Mouse (Mus musculus) c-Kit-positive CD71-positive TER-119-negative erythroid progenitor cells, embryonic 14.5 days (primary cell): ENCODE measurements at regions not wholly inside any gene's neighbourhood (a gene's known extent, or its start where the extent isn't known, plus 50 kb on each side); places are given as distances from the start of the nearest gene placed in this dataset.
"Not testable (repeated sequence)": the region's sequence is repeated elsewhere in the genome, so short reads cannot be mapped to it uniquely, and the experiment has no call there.

Experiments used
- DNase-seq: peaks from one replicate; pipeline ENCODE4 v3.0.0-alpha.2; 2013; ENCODE audit warnings: low read depth

GRCm38 (mm10) chr12:117379103-117379850, 137.0 kb upstream of the Rapgef5 start:
- no peak for DNase-seq

- DNase-seq, result no peak
Measured at GRCm38 (mm10) chr12:117380836-117381235, 135.4 kb upstream of the Rapgef5 start.

DNA sequence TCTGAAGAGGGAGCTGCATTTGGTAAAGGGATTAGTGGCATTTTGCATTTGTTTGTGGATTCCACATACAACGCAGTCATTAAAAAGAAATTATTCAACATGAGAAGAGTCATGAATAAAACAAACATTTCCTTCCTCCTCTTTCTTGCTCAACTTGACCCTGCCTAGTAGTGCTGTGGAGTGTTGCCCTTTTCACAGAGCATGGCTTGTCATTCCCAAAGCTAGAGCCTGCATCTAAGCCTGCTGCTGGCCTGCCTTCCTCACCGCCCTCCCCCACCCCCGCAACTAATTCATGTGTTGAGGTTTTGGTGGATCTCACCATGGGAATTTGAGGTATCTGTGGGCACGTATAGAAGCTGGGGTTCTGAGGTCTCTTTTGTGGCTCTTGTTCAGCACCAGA, 133.6 kb upstream of the Rapgef5 start:
- not testable (repeated sequence) for DNase-seq

DNA sequence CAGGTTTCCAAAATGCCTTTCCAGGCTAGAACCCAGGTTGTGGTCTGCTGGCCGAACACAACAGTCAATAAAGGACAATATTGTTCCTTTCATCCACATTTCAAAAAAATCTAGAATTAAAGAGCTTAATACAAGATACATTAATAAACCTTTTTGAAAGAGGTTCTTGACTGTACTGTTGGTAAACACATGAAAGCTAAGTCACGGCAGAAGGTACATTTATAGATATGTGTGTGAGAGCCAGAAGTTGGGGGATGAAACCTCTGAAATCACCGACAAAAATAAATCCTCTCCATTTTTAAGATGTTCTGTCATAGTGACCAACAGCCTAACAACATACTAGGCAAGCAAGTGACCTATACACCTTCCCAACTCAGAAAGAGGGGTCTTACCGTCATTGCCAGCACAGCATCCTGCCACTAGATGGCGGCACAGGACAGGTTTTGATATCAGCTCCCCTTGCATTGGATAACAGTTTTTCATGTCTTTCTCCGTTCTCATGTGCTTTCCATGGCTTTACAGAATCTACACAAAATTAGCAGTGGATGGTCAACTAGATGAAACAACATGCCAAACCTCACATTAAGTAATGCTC, 131.1 kb upstream of the Rapgef5 start:
- DNase-seq, result peak; percentile 59

GRCm38 (mm10) chr12:117385697-117386096, 130.6 kb upstream of the Rapgef5 start:
- no peak for DNase-seq

GRCm38 (mm10) chr12:117386957-117387356, 129.3 kb upstream of the Rapgef5 start:
- no peak for DNase-seq

- DNase-seq, result no peak
Measured at GRCm38 (mm10) chr12:117389516-117390347, 126.5 kb upstream of the Rapgef5 start.

- no peak for DNase-seq
Measured at GRCm38 (mm10) chr12:117397512-117397911, 118.8 kb upstream of the Rapgef5 start.

DNA sequence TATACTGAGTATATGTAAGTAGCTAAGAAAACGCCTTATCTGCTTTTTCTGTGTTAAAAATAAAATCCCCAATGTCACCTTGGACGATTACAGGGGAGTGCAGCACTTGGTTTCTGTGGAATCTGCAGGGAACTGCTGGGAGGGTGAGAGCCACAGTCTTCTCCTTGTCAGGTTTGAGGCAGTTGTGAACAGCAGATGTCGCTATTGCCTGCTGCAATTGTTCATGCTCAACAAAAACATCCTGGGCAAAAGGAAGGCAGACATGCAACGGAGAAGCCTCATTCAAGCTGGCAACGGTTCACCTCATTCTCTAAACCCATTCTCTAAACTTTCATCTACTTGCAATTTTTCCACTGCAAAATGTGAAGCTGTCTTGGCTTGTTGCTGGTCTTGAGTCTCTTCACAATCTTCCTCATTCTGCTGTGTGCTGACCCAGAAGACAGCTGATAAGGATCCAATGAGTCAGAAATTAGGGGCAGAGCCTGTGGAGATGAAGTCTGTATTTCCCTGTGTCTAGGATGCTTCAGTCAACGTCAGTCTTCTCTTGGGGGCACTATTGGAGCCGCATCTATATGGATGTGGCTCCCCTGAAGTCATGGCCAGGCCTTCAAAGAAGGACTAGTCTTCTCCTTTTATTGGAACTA, 112.6 kb upstream of the Rapgef5 start:
- no peak for DNase-seq

DNA sequence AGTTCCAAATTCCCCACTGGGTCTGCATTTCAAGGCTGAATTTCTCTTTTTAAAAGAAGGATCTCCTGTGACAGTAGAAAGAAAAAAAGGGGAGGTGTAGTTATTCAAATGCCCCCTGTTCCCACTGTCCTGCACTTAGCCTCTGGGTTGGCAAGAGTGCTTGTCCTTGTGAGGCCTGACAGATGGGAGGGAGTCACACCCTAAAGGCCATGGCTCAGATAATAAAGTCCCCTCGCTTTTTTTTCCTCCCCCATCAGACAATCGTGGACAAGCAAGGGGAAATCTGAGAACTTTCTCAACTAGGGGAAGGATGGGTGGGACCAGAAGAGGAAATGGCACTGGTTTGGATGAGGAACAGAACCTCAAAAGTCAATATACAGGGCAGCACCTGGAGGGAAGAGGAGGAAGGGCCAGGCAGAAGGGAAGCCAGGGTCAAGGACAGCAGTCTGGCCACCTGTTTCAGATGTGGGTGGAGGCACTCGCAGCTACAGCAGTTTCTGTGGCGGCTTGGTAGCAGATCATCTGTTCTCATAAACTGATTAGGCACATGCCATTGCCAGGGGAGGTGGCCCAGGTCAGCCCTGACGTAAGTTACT, 112.0 kb upstream of the Rapgef5 start:
- DNase-seq, result no peak

GRCm38 (mm10) chr12:117406832-117407231, 109.4 kb upstream of the Rapgef5 start:
- no peak for DNase-seq

GRCm38 (mm10) chr12:117410604-117411003, 105.7 kb upstream of the Rapgef5 start:
- DNase-seq, result no peak

- DNase-seq, result no peak
Measured at GRCm38 (mm10) chr12:117412257-117412656, 104.0 kb upstream of the Rapgef5 start.

DNA sequence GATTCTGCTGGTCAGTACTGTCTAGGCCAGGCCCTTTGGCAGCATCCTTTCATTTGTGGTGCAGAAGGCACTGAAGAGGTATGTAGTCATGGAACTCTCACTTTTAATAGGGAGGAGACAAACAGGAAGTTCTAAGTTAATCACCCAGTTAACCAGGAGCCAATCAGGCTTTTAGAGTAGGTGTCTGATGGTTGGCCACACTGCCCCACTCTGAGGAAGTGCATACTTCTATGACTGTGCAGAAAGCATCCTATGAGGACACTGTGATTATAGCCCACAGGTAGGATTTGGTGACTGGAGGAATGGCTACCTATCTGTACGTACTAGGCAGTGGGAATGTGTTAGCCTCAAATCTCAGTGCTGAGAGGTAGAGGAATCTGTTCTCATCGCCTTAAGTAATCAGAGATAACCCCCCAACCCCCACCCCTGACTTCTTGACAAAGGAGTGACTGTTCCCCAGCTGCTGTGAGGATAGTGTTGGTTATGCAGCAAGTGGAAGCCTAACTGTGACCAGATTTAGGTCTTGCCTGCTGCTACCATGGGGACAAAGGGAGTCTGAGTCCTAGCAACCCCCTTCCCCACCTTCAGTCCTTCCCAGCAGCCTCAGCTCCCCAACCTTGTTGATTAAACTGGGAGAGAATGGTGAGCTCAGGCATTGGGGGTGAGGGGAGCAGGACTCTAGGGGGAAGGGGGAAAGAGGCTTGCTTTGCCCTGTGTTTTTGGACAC, 103.3 kb upstream of the Rapgef5 start:
- no peak for DNase-seq

DNA sequence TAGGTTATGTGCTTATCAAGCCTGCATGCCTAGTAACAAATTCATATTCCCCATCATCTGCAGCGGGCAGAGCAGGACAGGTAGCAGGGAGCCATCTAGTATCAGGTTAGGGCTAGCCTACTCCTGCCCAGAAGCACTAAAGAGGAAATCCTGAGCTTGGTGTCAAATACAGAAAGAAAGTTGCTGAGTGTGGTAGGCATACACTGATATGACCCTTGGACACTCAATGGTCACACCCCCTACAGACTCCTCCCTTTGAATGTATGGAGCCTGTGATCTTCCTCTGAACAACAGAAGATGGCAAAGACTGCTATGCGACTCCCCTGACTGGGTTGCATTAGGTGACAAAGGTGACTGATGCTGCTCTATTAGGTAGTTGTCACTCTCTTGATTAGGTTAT, 102.3 kb upstream of the Rapgef5 start:
- no peak for DNase-seq

DNA sequence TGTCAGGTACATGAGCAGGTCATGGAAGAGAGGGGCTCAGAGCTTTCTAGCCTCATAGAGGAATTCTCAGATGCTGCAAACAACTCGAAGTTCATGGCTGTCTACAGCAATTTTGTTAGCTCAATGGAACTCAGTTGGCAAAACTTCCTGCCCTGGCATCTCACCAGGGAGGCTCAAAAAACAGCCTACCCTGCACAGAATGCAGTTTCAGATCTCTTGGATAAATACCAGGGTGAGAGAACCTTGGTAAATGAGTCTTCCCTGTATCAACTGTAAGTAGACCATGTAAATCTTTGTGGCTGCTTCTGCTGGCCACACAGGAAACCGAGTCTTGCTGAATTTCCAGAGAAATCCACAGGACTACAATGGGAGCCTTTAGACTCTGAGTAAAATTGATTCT, 101.1 kb upstream of the Rapgef5 start:
- no peak for DNase-seq

DNA sequence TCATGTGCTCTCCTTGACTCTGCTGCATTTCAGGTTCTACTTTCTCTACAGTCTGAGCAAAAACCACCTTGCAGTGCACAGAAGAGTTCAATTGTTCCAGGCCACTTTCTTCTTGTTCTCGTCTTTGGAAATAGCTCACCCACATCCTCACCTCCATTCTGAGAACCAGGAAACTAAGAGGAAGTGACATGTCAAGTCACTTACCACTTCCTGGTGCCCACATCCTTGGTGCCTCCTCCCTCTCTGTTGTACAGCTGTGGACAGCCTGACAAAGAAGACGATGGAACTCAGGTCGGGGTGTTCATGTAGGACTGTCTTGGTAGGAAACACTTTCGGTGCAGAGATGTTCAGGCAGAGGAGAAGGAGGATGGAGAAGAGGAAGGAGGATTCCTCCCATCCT, 98.3 kb upstream of the Rapgef5 start:
- DNase-seq, result no peak

DNA sequence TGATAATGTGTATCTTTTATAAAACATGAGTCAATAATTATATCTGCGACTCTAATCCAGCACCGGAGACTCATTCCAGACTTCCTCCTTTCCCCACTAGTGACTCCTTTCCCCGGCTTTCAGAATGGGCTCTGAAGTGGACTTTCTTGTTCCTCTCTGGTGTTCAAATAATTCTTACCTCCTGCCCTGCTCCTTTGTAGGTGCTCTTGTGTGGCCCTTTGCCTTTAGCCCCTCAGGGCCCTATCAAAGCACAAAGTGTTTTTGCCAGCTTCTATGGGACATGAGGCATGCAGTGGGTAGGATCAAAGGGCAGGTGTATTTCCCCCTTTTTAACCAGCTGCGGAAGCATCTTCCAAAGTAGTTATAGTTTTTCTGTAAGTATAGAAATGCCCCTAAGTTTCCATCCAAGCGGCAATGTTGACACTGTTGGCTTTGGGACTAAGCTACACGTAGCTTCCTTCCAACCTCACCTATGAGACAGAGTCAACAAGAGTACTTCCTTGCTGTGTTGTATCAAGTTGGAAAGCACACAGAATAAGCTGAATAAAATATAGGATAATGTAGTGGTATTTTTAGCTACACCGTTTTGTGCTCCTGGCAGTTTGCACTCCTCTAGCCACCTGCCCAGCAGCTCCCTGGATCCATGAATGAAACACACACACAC, 93.8 kb upstream of the Rapgef5 start:
- DNase-seq, result no peak

DNA sequence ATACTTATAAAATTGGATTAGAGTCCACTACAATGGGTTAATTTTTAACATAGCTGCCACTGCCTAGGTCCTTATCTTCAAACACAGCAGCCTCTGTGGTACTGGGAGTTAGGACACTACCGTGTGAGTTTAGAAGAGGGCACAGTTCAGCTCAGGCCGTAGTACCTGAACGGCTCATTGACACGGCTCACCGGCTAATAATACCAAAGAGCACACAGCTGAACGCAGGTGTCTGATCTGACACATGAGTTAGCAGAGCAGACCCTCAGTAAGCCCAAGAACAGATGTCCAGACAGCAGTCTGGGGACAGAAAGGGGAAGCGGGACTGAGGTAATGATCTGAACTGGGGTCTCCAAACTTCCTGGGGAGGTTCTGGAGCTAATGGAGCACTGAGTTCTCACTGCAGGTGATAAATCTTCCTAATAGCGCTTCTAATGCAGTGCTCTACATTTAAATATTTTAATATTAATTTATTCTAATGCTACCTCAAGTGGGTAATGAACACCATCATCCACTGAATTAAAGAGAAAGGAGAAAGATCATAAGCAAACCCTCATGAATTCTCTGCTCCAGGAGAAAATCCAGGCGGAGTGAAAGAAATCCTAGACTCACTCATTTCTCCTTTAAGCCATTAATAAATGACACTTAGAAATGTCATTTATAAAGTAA, 90.8 kb upstream of the Rapgef5 start:
- no peak for DNase-seq

- peak; percentile 40 for DNase-seq
Measured at GRCm38 (mm10) chr12:117427431-117427830, 88.8 kb upstream of the Rapgef5 start.
